Mouse (Mus musculus) kidney, adult 18-20 months (tissue): ENCODE measurements around the gene BC004004.
"Not testable (repeated sequence)": the region's sequence is repeated elsewhere in the genome, so short reads cannot be mapped to it uniquely, and the experiment has no call there.

Experiments used
- DNase-seq: peaks from one replicate; pipeline ENCODE4 v3.0.0; 2021

The BC004004 gene

DNA sequence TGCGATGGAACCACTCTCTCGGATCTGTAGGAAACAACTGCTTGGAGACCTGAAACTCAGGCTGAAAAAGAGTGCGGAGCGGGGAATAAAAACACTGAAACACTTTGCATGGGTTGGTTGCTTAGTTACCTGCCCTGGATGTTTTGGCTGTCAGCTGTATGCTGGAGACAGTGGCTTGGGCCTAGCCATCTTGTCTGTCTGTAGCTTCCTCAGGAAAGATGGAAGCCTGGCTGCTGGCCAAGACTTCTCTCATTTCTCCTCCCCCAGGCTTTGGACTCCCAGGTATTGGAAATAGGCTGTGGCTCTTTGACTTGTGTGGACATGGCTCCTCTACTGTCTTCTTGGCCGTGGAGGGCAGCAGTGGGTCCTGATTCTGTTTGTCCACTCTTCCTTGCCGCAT is 32.8 kb downstream of the BC004004 start:
- no peak for DNase-seq

DNA sequence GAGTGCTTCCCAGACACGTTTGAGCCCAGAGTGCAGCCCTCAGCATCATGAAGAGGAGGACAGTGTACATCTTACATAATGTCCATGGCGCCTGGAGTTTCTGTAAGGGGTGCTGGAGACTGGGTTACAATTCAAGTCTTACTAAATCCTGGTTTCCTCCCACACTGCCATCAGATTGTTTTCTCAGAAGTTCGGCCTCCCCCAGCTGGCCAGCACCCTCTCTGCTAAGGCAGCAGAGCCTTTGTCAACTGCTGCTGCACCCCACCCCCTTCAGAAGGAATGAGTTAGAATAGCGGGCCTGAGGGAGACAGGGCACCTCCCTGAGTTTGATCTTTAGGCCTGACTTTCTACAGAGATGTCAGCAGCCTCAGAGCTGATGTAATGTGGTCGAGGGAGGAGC is 33.6 kb downstream of the BC004004 start:
- no peak for DNase-seq

DNA sequence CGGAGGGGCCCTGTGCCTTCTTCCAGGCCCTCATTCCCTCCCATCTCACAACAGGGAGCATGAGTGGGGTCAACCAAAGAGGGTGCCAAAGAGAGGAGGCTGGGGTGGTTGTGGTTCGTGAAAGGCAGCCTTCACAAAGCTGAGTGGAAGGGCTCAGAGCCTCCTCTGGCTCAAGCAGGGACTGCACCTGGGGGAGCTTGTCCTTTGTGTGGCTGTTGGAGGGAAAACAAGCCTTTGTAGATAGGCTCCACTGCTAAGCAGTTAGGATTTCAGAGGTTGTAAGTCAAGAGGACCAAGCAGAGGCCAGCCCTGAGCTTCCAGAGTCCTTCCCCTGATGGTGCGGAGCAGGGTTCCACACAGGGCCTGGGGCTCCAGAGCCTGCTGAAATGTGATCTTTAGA is 34.5 kb downstream of the BC004004 start:
- DNase-seq = no peak

DNA sequence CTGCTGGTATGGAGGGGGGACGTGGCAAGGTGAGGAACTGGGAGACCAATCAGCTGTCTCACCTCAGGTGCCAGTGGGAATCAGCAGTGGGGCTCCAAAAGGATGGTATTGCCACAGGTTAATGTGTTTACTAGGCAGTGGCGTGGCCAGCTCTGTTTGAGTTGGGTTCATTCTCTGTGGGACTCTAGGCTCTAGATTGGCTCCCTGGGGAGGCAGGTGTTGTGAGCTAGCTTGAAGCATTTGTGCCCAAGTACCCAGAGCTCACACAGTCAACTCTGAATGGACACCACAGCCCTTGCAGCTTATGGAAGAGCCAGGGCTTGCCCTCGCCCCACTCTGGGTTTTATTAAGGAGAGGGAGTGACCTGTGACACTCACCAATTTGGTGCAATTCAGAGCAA is 35.3 kb downstream of the BC004004 start:
- DNase-seq = no peak

DNA sequence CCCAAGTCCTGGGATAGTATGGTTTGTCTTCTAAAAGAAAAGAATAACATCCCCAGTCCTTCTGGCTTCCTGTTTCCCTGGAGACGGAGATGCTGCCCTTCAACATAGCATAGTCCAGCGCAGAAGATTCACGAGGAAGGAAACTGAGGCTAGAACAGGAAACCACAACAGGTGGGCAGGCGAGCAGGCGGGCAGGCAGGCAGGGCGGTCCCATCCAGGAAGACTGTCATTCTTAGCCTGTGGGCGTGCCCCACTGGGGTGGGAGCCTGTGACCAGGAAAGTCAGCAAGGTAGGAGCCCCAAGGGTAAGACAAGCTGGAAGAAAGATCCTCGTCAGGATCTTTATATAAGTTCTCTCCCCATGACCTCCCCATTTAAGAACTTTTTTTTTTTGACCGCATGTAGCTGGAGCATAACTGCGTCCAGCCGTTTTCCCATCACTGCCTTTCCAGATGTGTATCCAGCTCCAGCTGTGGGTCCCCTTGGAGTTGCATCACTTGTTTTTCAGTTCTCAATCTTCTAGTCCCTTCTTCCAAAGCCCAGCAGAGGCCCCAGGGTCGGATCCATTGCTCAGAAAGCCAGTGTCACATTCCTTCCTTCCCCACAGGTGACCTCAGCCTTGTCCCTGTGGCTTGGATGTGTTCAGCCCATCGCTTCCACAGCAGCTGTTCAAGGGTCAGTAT is 35.9 kb downstream of the BC004004 start:
- DNase-seq = no peak

DNA sequence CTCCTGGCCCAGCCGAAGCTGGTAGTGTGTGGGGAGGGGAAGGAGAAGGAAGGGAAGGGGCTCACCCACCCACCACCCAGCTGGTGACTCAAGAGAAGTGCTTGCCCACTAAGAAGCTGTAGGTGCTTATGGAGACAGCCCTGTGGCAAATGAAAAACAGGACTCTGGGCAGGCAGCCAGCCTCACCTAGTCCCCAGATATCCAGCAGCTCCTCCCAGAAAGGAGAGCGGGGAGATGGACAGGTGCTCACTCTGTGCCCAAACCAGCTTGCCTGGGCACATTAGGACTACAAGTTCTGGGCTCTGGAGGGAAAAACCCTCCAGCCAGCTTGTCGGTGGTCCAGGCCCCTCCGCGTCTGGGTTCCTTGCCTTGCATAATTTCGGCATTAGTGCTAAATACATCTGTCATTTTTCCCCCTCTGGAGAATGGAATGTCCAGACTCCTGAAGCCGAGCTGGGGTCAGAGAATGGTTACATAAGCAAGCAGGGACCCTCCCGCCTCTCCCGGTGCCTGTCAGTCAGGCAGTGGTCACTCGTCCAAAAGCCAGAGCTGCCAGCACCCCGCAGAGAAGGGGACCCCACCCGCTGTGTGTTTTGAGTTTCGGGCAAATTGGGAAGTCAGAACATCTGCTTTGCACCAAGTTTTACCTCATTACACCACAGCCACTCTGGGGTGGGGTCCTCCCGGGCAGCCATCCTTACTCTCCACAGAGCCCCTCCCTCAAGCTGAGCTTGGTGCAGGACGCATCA is 36.6 kb downstream of the BC004004 start:
- peak; percentile 53 for DNase-seq

DNA sequence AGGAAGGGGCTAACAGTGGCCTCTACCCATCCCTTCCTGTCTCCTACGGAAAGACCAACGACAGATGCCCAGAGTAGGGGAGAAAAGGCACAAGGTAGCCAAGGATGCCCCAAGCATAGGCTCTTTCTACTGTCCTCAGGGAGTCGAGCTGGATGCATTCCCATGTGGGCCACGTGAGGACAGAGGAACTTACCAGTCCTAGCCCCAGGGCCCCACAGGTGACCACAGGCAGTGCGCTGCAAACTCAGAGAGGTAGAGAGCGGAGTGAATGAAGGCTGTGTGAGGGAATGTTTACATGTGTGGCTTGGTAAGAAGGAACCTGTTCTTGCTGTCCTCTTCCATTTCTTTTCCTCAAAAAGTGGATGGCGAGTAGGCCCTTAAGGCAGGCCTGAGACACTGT is 37.3 kb downstream of the BC004004 start:
- no peak for DNase-seq

DNA sequence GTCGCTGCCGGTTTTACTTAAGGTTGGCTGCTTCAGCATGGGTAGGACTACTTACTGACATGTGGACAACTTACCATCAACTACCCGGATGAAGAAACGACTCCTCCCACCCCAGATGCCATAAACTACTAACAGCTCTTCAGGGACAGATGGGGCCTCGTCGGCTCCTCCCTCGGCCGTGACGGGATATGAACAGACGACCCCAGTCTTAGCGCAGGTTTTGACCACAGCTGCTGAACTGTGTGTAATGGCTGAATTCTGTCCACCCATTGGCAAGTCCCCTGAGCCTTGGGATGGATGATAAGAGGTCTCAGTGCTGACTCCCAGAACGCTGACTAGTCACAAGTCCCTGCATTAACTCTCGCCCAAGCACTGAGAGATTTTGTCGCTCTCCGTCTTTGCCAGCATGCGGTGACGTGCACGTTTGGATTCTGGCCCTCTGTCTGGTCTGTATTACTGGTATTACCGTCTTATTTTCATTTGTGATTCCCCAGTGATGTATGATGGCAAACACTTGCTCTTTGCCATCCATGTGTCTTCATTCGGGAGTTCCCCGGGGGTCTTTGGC is 41.6 kb downstream of the BC004004 start:
- DNase-seq = no peak

DNA sequence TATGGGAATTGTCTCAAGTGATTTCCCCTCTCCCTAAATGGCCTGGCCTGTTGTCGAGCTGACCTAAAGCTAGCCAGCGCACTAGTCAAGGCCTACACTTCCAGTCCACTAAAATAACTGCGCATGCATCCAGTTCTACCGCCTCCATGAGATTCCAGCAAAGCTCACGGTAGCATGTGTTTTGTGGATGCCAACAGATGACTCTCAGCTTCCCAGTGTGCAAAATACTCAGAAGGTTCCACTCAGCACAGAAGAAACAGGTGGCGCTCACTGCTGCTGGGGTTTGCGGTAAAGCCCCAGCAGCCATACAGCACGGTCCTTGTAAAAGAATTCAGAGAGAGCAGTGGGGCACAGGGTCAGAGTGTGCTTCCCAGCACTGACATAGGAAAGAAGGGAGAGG is 43.0 kb downstream of the BC004004 start:
- DNase-seq = no peak

DNA sequence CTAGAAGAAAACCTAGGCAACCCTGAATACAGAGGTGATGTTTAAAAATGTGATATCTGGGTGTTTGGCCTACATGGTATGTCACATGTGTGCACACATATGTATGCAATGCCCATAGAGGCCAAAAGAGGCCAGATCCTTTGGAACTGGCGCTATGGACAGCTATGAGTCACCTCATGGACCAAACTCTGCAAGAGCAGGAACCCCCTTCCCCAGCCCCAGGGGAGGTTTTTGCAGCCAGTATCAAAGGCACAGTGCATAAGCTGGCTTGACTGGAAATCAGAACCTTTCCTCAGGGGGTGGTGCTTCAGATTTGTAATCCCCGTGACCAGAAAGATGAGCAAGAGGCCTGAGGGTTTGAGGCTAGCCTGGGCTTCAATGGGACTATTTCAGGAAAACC is 43.5 kb downstream of the BC004004 start:
- no peak for DNase-seq

DNA sequence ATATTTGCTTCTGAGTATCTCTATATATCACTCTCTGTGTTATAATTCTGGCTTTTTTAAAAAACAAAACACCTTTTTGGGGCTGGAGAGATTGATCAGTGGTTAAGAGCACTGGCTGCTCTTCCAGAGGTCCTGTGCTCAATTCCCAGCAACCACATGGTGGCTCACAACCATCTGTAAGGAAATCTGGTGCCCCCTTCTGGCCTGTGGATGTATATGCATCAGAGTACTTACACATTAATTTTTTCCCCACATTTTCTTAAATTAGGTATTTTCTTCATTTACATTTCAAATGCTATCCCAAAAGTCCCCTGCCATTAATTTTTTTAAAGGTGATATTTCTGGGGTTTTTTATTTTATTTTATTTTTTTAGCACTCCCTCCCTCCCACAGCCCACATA is 44.7 kb downstream of the BC004004 start:
- no peak for DNase-seq

DNA sequence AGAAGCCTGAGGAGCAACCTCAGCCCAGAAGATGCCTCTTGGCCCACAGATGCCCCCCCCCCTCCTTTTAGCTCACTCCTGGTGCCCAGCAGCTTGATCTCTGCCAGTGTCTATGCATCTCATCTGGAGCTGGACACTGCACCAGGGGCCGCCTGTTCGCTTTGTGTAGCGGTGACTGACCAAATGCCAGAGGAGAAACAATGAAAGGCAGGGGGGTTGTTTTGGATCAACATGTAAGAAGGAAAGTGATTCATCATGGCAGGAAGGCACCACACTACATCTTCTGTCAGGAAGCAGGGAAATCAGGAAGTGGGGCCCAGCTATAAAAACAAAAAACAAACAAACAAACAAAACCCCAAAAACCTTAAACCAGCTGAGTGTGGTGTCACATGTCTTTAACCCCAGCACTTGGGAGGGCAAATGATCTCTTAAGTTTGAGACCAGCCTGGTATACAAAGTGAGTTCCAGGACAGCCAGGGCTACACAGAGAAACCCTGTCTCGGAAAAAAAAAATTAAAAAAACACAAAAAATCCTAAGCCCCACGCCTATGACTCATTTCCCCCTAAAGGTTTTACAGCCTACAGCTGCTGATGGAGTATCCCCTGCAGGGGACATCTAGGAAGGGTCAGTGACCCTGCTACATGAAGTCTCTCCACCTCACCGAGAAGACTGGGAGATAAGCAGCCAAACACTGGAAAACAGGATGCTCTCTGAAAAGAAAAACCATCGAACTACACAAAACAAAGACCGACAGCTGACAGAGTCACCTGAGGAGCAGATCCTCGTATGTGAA is 47.3 kb downstream of the BC004004 start:
- DNase-seq = no peak

DNA sequence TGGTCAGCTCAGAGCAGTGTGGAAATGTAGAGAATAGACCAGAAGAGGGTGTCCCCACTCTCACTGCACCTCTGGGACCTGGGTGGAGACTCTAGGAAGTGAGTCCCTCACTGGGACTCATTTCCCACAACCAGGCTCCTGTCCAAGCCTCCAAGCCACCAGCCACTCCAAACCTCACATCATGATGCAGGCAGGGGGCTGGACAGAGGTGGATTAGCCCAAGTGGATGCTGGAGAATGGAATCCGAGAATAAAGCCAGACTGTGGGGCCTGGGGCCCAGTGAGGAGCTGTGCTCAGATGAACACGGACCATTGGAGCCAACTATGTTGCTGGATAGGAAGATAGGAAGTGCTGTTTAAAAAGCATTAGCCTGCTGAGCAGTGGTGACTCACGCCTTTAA is 48.3 kb downstream of the BC004004 start:
- DNase-seq = no peak

DNA sequence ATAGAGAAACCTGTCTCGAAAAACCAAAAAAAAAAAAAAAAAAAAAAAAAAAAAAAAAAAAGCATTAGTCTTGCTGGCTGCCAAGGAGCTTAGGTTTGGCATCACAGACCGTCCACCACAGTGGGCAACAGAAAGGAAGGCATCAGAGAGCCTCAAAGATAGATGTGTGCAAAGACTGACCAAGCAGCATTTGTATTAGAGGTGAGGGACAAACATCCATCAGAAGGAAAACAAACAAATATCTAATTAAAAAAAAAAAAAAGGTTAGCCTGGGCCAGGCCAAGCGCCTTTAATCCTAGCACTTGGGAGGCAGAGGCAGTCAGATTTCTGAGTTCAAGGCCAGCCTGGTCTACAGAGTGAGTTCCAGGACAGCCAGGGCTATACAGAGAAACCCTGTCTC is 48.8 kb downstream of the BC004004 start, which contains the start of gene Pi16:
Gene Pi16 (plus strand): TSS at position 301 of the 400 bp plus-strand sequence.
- not testable (repeated sequence) for DNase-seq

DNA sequence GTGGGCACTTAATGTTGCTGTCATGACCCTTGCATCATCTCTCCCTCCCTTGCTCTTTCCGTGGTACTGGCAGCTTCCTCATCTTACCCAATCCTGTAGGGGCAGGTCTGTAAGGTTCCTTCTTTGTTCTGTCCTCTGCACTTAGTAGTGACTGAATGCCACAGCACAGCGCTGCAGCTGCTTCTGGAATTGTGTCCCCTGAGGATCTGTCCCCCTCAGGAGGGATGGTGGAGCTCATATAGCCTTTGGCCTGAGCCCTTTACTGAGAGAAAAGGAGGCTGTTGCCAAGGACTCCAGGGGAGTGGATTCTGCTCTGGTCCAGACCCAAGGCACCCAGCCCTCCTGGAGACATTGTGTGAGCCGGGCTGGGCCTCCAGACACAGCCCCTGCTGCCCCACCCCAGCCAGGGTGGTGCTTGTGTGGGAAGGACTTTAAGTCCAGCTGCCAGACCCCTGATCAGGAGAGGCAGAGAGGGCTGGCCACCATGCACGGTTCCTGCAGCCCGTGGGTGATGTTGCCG is 50.2 kb downstream of the BC004004 start:
- no peak for DNase-seq

DNA sequence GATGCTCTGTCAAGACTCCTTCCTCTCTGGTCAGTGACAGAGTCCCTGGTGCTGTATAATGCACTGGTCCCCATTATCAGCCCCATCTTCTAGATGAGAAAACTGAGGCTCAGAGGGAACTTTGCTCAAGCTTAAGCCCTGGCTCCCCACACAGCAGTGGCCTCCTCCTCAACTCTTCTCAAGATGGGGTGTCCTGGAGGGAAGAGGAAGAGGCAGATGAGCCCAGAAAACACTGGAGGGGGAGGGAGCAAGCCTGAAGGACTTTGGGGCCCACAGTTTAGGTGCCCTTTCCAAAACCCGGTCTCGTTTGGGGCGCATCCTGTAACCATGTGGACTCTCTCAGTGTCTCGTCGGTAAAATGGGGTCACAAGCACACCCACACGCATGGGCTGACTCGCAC is 50.9 kb downstream of the BC004004 start:
- no peak for DNase-seq

DNA sequence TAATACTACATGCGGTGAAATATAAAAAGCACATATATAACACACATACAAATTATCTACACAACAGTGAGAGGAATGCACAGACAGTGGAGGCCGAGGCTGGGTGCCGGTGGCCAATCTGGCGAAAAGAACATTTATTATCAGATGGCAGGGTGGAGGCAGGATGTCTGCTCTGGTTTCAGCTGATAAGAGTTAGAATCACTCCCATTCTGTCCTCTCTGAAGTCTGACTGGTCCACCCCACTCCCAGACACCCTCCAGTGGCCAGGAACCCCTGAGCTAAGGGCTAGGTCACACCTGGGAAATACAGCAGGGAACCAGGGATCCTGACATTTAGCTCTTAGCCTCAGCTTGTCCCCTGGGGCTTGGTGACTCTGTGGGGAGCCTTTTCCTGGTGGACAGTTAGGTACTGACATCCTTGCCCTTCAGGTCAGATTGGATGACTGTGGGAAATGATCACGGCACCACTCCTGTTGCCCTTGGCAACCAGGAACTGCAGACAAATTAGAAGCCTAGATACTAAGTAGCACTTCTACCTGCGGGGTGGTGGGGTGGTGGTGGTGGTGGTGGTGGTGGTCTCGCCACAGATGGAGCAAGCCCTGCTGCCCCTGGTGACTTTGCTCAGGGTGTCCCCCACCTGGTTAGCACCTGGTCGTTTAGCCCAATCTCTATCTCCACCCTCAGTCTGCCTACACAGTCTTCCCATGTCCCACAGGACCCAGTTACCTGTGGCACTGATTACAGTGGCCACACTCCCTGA is 51.5 kb downstream of the BC004004 start:
- DNase-seq = no peak

DNA sequence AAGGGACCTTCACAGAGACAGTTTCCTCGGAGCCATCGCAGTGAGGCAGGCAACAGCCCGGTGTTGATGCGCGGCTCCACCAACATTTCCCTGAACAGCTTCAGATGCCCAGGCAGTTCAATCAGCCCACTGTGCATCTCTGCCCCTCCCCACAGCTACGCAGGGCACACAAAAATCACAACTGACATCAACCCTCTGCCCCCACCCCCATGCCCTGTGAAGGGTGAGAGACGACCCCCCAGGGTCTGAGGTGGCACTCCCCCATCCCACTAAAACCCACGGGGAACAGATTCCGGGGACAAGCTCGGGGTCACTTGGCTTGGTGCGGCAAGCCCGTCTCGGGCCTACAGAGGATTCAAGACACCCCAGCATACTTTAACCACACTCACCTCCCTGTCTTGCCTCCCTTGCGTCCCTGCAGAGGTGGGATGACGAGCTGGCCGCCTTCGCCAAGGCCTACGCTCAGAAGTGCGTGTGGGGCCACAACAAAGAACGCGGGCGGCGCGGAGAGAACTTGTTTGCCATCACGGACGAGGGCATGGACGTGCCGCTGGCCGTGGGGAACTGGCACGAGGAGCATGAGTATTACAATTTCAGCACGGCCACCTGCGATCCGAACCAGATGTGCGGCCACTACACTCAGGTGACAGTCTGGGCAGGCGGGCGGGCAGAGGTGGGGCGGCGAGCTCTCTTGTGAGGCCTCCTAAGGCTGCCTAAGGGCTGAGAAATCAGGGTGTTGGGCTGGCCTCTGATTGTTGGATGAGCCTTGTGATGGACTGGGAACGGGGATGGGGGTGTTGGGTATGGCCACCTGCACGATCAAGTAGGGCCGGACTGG is 53.4 kb downstream of the BC004004 start:
- no peak for DNase-seq

DNA sequence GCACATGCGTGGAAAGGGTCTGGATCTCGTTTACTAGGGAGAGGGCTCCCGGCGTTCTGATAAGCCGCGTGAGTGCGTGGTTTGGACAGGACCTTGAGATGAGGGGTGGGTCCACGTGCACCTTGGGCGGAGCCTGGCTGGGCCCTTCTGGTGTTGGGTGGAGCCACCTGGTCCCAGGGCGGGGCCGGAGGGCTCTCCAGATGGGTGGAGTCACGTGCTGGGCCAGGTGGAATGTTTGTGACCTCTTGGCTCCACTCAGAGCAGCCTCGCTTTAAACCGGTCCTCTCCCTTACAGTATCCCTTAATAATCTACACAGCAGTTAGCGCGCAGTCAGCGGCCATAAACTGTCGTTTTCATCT is 54.0 kb downstream of the BC004004 start:
- DNase-seq = peak; percentile 50

DNA sequence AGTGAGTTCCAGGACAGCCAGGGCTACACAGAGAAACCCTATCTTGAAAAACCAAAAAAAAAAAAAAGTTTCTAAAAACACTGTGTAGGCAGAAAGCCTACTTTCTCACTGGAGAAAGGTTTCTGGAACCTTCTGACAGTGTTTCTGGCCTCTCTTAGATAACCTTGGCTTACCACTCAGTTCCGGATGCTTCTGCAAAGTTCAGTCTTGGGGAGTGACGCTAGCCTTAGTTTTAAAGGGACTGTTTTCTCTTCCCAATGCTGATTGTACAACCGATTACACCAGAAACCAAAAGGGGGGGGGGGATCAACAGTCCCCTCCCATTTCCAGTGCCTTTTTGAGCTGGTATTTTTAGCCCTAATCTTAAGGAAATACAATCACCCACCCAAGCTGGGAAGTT is 55.0 kb downstream of the BC004004 start:
- no peak for DNase-seq

DNA sequence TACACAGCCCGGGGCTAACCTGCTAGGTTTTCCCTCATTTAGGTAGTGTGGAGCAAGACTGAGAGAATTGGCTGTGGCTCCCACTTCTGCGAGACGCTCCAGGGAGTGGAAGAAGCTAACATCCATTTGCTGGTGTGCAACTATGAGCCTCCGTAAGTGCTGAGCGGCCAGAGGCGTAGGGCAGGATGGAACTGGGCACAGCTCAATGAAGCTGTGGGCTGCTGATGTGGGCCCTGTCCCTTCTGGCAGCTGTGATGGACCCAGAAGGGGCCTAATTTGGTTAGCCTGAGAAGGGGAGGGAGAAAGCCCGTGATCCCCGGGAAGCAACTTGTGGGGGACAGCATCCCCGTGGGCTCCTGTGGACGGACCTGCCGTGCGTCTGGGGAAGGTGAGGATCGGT is 57.2 kb downstream of the BC004004 start:
- no peak for DNase-seq
